Mouse (Mus musculus) adipocyte (in vitro differentiated cells): ENCODE data around the gene Slx.
"Not testable (repeated sequence)": the region's sequence is repeated elsewhere in the genome, so short reads cannot be mapped to it uniquely, and the experiment has no call there.

Source experiments
- DNase-seq: peaks from one replicate; pipeline ENCODE4 v3.0.0-alpha.2; 2016; ENCODE audit warnings: low spot score

Slx gene

GRCm38 (mm10) chrX:26545465-26545864 lies at the start of gene Slx:
TSS of gene Slx (minus strand) at chrX:26545565.
- DNase-seq: not testable (repeated sequence)
